ENCODE assay signal across 8 mouse cellular contexts in the genomic region with DNA sequence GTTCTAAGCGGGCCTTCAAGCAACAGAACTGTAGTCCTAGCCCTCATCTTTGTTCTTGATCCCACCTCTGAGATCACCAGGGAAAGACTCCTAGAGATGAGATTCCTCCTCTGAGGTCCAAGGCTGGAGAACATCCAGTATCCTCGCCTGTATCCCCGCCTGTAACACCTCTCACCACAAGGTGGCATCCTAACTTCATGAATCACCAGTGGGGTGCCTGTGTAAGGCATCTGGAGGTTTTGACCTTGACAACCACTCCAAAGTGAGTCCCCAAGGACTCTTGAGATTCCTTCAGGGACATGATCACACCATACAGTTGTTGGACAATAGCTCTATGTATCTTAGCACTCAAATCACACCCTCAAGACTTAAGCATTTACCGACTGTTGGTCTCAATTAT. TPM values are rescaled to one million over a fixed set of nuclear protein-coding genes. Genes with fewer than 3 reads are reported as not detected.
A peak's percentile ranks its signal among the peaks of the same experiment; 100 is the strongest.
DNase-seq lines count a peak whose midpoint lies in the region; ATAC-seq and TF ChIP-seq lines count a peak whose summit lies in the region.

No protein-coding gene starts in this region.

- H3K9me3 ChIP-seq in midbrain, embryonic 10.5 days (replicated peaks), result no peaks in the 10 kb centered on the region
- no peaks in the 10 kb centered on the region for H3K9me3 ChIP-seq in midbrain, embryonic 15.5 days
- H3K9me3 ChIP-seq in forebrain, postnatal 0 days (ENCODE audit: low read length), result no peaks in the 10 kb centered on the region
- no peaks in the 10 kb centered on the region for H3K9me3 ChIP-seq in hindbrain, embryonic 14.5 days (ENCODE audit: control insufficient read depth, low read length)

- H3K9ac ChIP-seq in midbrain, embryonic 15.5 days, result no peak overlapping the region
- no peak overlapping the region for H3K9ac ChIP-seq in forebrain, postnatal 0 days
- H3K9ac ChIP-seq in hindbrain, embryonic 14.5 days, result no peak overlapping the region

- TF ChIP-seq CTCF in forebrain, postnatal 0 days (IDR thresholded peaks at IDR 0.05; ENCODE audit: low read depth), result peak; percentile 97

- peaks cover 14% of the 10 kb centered on the region for H3K36me3 ChIP-seq in midbrain, embryonic 10.5 days
- H3K36me3 ChIP-seq in midbrain, embryonic 15.5 days (replicated peaks), result no peaks in the 10 kb centered on the region
- H3K36me3 ChIP-seq in forebrain, postnatal 0 days (ENCODE audit: insufficient read depth), result no peaks in the 10 kb centered on the region; the same call in 1 of the 2 replicates
- 0 out of 2 replicates have a peak, but pooled peaks cover 6% of the 10 kb centered on the region for H3K36me3 ChIP-seq in hindbrain, embryonic 14.5 days (replicated peaks; ENCODE audit: control insufficient read depth, insufficient read depth)

- no peak overlapping the region for H3K4me3 ChIP-seq in midbrain, embryonic 10.5 days
- no peak overlapping the region for H3K4me3 ChIP-seq in midbrain, embryonic 15.5 days
- H3K4me3 ChIP-seq in forebrain, postnatal 0 days (ENCODE audit: low read depth, low read length), result no peak overlapping the region
- H3K4me3 ChIP-seq in hindbrain, embryonic 14.5 days (replicated peaks; ENCODE audit: low read length), result no peak overlapping the region

- peaks cover 7% of the 10 kb centered on the region; the same call in 1 of the 2 replicates for H3K4me1 ChIP-seq in midbrain, embryonic 10.5 days
- H3K4me1 ChIP-seq in midbrain, embryonic 15.5 days, result no peaks in the 10 kb centered on the region
- no peaks in the 10 kb centered on the region for H3K4me1 ChIP-seq in forebrain, postnatal 0 days (ENCODE audit: insufficient read depth)
- no peaks in the 10 kb centered on the region; the same call in 1 of the 2 replicates for H3K4me1 ChIP-seq in hindbrain, embryonic 14.5 days (replicated peaks; ENCODE audit: control insufficient read depth, insufficient read depth, low read length)

- no peak overlapping the region for H3K27ac ChIP-seq in midbrain, embryonic 10.5 days (replicated peaks)
- no peak overlapping the region for H3K27ac ChIP-seq in midbrain, embryonic 15.5 days
- no peak overlapping the region for H3K27ac ChIP-seq in forebrain, postnatal 0 days (ENCODE audit: low read depth, low read length)
- H3K27ac ChIP-seq in hindbrain, embryonic 14.5 days, result no peak overlapping the region

- no peaks in the 10 kb centered on the region for H3K27me3 ChIP-seq in midbrain, embryonic 10.5 days (ENCODE audit: low read depth, poor library complexity, severe bottlenecking)
- H3K27me3 ChIP-seq in midbrain, embryonic 15.5 days (replicated peaks), result no peaks in the 10 kb centered on the region
- no peaks in the 10 kb centered on the region for H3K27me3 ChIP-seq in forebrain, postnatal 0 days (ENCODE audit: insufficient read depth, low read length)
- H3K27me3 ChIP-seq in hindbrain, embryonic 14.5 days (ENCODE audit: control insufficient read depth, insufficient read depth, low read length), result no peaks in the 10 kb centered on the region

- no peak overlapping the region for H3K4me2 ChIP-seq in midbrain, embryonic 15.5 days
- no peak overlapping the region for H3K4me2 ChIP-seq in forebrain, postnatal 0 days (ENCODE audit: low read depth)
- no peak overlapping the region for H3K4me2 ChIP-seq in hindbrain, embryonic 14.5 days (replicated peaks)

- 21% methylated on average over 4 of the region's 4 CpGs for WGBS in midbrain, embryonic 10.5 days
- 18% methylated on average over 4 of the region's 4 CpGs for WGBS in midbrain, embryonic 15.5 days
- WGBS in forebrain, postnatal 0 days, result 17% methylated on average over 4 of the region's 4 CpGs
- WGBS in hindbrain, embryonic 14.5 days, result 22% methylated on average over 4 of the region's 4 CpGs

- no peak; the same call in 1 of the 2 replicates for ATAC-seq in midbrain, embryonic 15.5 days (replicated peaks)
- peak; percentile 72; the same call in 1 of the 2 replicates for ATAC-seq in forebrain, postnatal 0 days
- peak; percentile 65; the same call in 1 of the 2 replicates for ATAC-seq in hindbrain, embryonic 14.5 days (ENCODE audit: low FRiP score)
- ATAC-seq in megakaryocyte-erythroid progenitor cell, adult 5-6 weeks (replicated peaks; ENCODE audit: low FRiP score, low TSS enrichment, poor library complexity, severe bottlenecking), result peak; percentile 86

- peak; percentile 69 for DNase-seq in midbrain, embryonic 10.5 days (ENCODE audit: low spot score)
- DNase-seq in cerebellum, adult 8-10 months, result peak; percentile 66
- DNase-seq in forebrain, postnatal 0 days, result peak; percentile 84
- DNase-seq in hindbrain, embryonic 14.5 days (ENCODE audit: low spot score), result peak; percentile 87
- DNase-seq in layer of hippocampus, postnatal 36 days, result peak; percentile 28 to 54
- peak; percentile 55 for DNase-seq in right cerebral cortex, postnatal 4 days

RNA-seq across cellular contexts. Expression of a gene that starts 19.0 kb away (rescaled TPM):
- 16.4 and 23.4 TPM in 2 replicates for polyA plus RNA-seq in midbrain, embryonic 10.5 days (2016; fragmentation: Nextera tagmentation; extraction: Ambion mirVana)
- 68.6 and 69.4 TPM in 2 replicates for polyA plus RNA-seq in midbrain, embryonic 15.5 days (2015; fragmentation: Nextera tagmentation; extraction: Ambion mirVana)
- 76.1 and 104 TPM in 2 replicates for total RNA-seq in forebrain, postnatal 0 days (2014; rRNA removed)
- 54.9 and 69.4 TPM in 2 replicates for polyA plus RNA-seq in forebrain, postnatal 0 days (2015; fragmentation: Nextera tagmentation; extraction: Ambion mirVana)
- 69.5 and 74.3 TPM in 2 replicates for polyA plus RNA-seq in hindbrain, embryonic 14.5 days (2014; fragmentation: Nextera tagmentation; extraction: Ambion mirVana)
- total RNA-seq in layer of hippocampus, postnatal 36 days (2021), result 100 to 1,000 TPM; 134 to 141 TPM
- total RNA-seq in megakaryocyte-erythroid progenitor cell, adult 5-6 weeks (2014; fragmentation: Nextera tagmentation), result not detected in 2 replicates
- 0.65 and 1.2 TPM in 2 replicates for total RNA-seq in megakaryocyte-erythroid progenitor cell, adult 5-6 weeks (2017)

RNA-seq across cellular contexts. Expression of a gene that starts 23.7 kb away (rescaled TPM):
- 23.6 and 25.7 TPM in 2 replicates for polyA plus RNA-seq in midbrain, embryonic 10.5 days (2016; fragmentation: Nextera tagmentation; extraction: Ambion mirVana)
- polyA plus RNA-seq in midbrain, embryonic 15.5 days (2015; fragmentation: Nextera tagmentation; extraction: Ambion mirVana), result 57.2 and 63.7 TPM in 2 replicates
- 34.8 and 61.6 TPM in 2 replicates for total RNA-seq in forebrain, postnatal 0 days (2014; rRNA removed)
- polyA plus RNA-seq in forebrain, postnatal 0 days (2015; fragmentation: Nextera tagmentation; extraction: Ambion mirVana), result 85.9 and 94.3 TPM in 2 replicates
- polyA plus RNA-seq in hindbrain, embryonic 14.5 days (2014; fragmentation: Nextera tagmentation; extraction: Ambion mirVana), result 49.7 and 53.8 TPM in 2 replicates
- total RNA-seq in layer of hippocampus, postnatal 36 days (2021), result 10 to 100 TPM; 22.9 to 27.3 TPM
- total RNA-seq in megakaryocyte-erythroid progenitor cell, adult 5-6 weeks (2014; fragmentation: Nextera tagmentation), result 27.1 and 47.9 TPM in 2 replicates
- total RNA-seq in megakaryocyte-erythroid progenitor cell, adult 5-6 weeks (2017), result 17.1 and 31.8 TPM in 2 replicates
